Mouse (Mus musculus) forelimb bud, embryonic 11.5 days (tissue): ENCODE data around the gene Bahcc1.

Experiments
- DNase-seq: peaks from one replicate; pipeline ENCODE4 v3.0.0-alpha.2; 2012; ENCODE audit warnings: low read depth, low spot score

Bahcc1 gene

GRCm38 (mm10) chr11:120232230-120233097 lies at the start of gene Bahcc1:
TSS of gene Bahcc1 (plus strand) at chr11:120232947.
- DNase-seq, result peak; percentile 99

GRCm38 (mm10) chr11:120183180-120183579 lies 49.6 kb upstream of the Bahcc1 start:
- DNase-seq, result no peak

GRCm38 (mm10) chr11:120183708-120184107 lies 49.0 kb upstream of the Bahcc1 start:
- DNase-seq, result no peak

- peak; percentile 53 for DNase-seq
Observed at GRCm38 (mm10) chr11:120184371-120185315, 48.1 kb upstream of the Bahcc1 start.

GRCm38 (mm10) chr11:120185316-120186141 lies 47.2 kb upstream of the Bahcc1 start:
- peak; percentile 55 for DNase-seq

- no peak for DNase-seq
Observed at GRCm38 (mm10) chr11:120186145-120186740, 46.5 kb upstream of the Bahcc1 start.

- DNase-seq, result peak; percentile 66
Observed at GRCm38 (mm10) chr11:120186821-120187235, 45.9 kb upstream of the Bahcc1 start.

- DNase-seq, result peak; percentile 67
Observed at GRCm38 (mm10) chr11:120187236-120188101, 45.3 kb upstream of the Bahcc1 start.

GRCm38 (mm10) chr11:120188102-120188480 lies 44.7 kb upstream of the Bahcc1 start:
- no peak for DNase-seq

- peak; percentile 59 for DNase-seq
Observed at GRCm38 (mm10) chr11:120188481-120189441, 44.0 kb upstream of the Bahcc1 start.

- DNase-seq, result peak; percentile 96
Observed at GRCm38 (mm10) chr11:120189459-120190312, 43.1 kb upstream of the Bahcc1 start.

- DNase-seq, result no peak
Observed at GRCm38 (mm10) chr11:120190526-120191412, 42.0 kb upstream of the Bahcc1 start.

GRCm38 (mm10) chr11:120198831-120199230 lies 33.9 kb upstream of the Bahcc1 start:
- DNase-seq, result no peak

GRCm38 (mm10) chr11:120199766-120200165 lies 33.0 kb upstream of the Bahcc1 start:
- DNase-seq, result no peak

GRCm38 (mm10) chr11:120200621-120201020 lies 32.1 kb upstream of the Bahcc1 start:
- no peak for DNase-seq

GRCm38 (mm10) chr11:120204200-120204599 lies 28.5 kb upstream of the Bahcc1 start:
- no peak for DNase-seq
